Mouse (Mus musculus): ENCODE measurements around the gene AL607142.1. TPM values are rescaled to one million over a fixed set of nuclear protein-coding genes. Genes with fewer than 3 reads are reported as not detected.

AL607142.1 gene
- polyA plus RNA-seq, 1 experiment from 2014 or later, result not detected

DNA sequence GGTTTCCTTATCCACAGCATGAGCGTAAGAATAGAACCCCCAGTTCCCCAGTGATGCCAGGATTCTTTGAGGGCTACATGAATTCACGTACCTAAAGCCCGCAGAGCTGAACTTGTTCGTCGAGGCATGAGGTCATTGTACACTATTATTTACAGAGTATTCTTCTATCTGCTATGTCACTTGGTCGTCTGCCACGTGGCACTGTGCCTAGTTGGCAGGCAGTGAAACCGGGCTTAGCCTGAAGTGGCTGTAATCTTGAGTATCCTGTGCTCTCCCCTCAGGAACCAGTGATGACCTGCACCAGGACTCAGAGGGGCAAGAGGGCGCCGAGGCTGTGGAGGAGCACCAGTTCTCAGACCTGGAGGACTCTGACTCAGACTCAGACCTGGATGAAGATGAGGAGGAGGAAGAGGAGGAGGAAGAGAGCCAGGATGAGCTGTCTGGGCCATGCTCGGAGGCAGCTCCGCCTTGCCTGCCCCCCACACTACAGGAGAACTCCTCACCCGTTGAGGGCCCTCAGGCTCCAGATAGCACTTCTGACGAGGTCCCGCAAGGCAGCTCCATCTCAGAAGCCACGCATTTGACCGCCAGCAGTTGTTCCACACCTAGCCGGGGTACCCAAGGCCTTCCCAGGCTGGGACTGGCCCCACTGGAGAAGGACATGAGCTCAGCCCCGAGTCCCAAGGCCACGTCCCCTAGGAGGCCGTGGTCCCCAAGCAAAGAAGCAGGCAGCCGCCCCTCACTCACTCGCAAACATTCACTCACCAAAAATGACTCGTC is 66.8 kb downstream of the AL607142.1 start:
- Histone ChIP-seq H3K36me3 (ENCODE audit: control insufficient read depth, insufficient read depth, low read length) (no peaks in the 10 kb centered on the region), H3K27me3 (replicated peaks; ENCODE audit: control insufficient read depth, insufficient read depth, low read length) (no peaks in the 10 kb centered on the region), H3K27ac (ENCODE audit: low read length) (no peak overlapping the region), H3K4me1 (ENCODE audit: control insufficient read depth, insufficient read depth, low read length) (no peaks in the 10 kb centered on the region), H3K4me2 (ENCODE audit: low read depth, low read length) (no peak overlapping the region), H3K9ac (ENCODE audit: low read depth, low read length) (no peak overlapping the region), H3K4me3 (ENCODE audit: low read length) (no peak overlapping the region), H3K9me3 (ENCODE audit: control insufficient read depth, low read length) (no peaks in the 10 kb centered on the region)
- no peak for ATAC-seq
- 74% methylated on average over 24 of the region's 24 CpGs for WGBS

DNA sequence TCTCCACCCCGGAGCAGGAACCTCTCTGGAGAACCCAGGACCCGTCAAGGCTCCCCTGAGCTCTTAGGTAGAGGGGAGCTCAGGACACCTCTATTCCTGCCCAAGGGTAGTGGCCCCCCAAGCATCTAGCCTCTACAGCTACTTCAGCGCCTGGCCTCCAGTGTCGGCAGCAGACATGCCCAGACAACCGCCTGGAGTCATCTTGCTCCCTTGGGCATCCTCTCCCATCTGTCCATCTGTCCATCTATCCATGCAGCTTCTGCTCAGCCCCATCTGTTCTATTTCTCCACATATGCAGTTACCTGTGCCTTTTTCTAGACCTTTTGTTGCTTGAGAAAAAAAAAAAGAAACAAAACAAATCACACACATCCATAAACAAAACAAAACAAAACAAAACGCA is 69.4 kb downstream of the AL607142.1 start:
- no peaks in the 10 kb centered on the region for H3K4me1 ChIP-seq (ENCODE audit: control insufficient read depth, insufficient read depth, low read length)
- no peak overlapping the region for H3K27ac ChIP-seq (ENCODE audit: low read length)
- no peak overlapping the region for H3K4me3 ChIP-seq (ENCODE audit: low read length)
- H3K9ac ChIP-seq (ENCODE audit: low read depth, low read length), result no peak overlapping the region
- no peaks in the 10 kb centered on the region for H3K36me3 ChIP-seq (ENCODE audit: control insufficient read depth, insufficient read depth, low read length)
- no peaks in the 10 kb centered on the region for H3K9me3 ChIP-seq (ENCODE audit: control insufficient read depth, low read length)
- H3K4me2 ChIP-seq (ENCODE audit: low read depth, low read length), result no peak overlapping the region
- ATAC-seq, result no peak
- 85% methylated on average over 6 of the region's 6 CpGs for WGBS
- 0 out of 2 replicates have a peak, but pooled peaks cover 3% of the 10 kb centered on the region for H3K27me3 ChIP-seq (replicated peaks; ENCODE audit: control insufficient read depth, insufficient read depth, low read length)

- Histone ChIP-seq H3K4me3 (ENCODE audit: low read length) (no peak overlapping the region), H3K36me3 (ENCODE audit: control insufficient read depth, insufficient read depth, low read length) (no peaks in the 10 kb centered on the region), H3K27ac (ENCODE audit: low read length) (no peak overlapping the region), H3K4me2 (ENCODE audit: low read depth, low read length) (no peak overlapping the region), H3K4me1 (ENCODE audit: control insufficient read depth, insufficient read depth, low read length) (peaks cover 3% of the 10 kb centered on the region; the same call in 1 of the 2 replicates), H3K9ac (ENCODE audit: low read depth, low read length) (no peak overlapping the region), H3K27me3 (replicated peaks; ENCODE audit: control insufficient read depth, insufficient read depth, low read length) (0 out of 2 replicates have a peak, but pooled peaks cover 3% of the 10 kb centered on the region), H3K9me3 (ENCODE audit: control insufficient read depth, low read length) (no peaks in the 10 kb centered on the region)
- no peak for ATAC-seq
- 67% methylated on average over 1 of the region's 1 CpGs for WGBS
These were observed 77.0 kb downstream of the AL607142.1 start for GRCm38 (mm10) chr4:120141810-120142209.

GRCm38 (mm10) chr4:120142905-120143304 is 78.1 kb downstream of the AL607142.1 start:
- 82% methylated on average over 9 of the region's 9 CpGs for WGBS
- Histone ChIP-seq H3K36me3 (ENCODE audit: control insufficient read depth, insufficient read depth, low read length) (no peaks in the 10 kb centered on the region), H3K4me2 (ENCODE audit: low read depth, low read length) (no peak overlapping the region), H3K9me3 (ENCODE audit: control insufficient read depth, low read length) (no peaks in the 10 kb centered on the region), H3K27me3 (replicated peaks; ENCODE audit: control insufficient read depth, insufficient read depth, low read length) (0 out of 2 replicates have a peak, but pooled peaks cover 3% of the 10 kb centered on the region), H3K4me3 (ENCODE audit: low read length) (no peak overlapping the region), H3K27ac (ENCODE audit: low read length) (no peak overlapping the region), H3K4me1 (ENCODE audit: control insufficient read depth, insufficient read depth, low read length) (peaks cover 3% of the 10 kb centered on the region; the same call in 1 of the 2 replicates), H3K9ac (ENCODE audit: low read depth, low read length) (no peak overlapping the region)
- no peak for ATAC-seq

Other genes with a start within 250 kb of the AL607142.1 start
- 5.3 and 5.8 TPM in 2 replicates for gene Edn2, start 96.2 kb downstream of the AL607142.1 start, polyA plus RNA-seq (2015; fragmentation: Nextera tagmentation; extraction: Ambion mirVana)
- gene Foxo6, start 222.4 kb downstream of the AL607142.1 start, polyA plus RNA-seq (2015; fragmentation: Nextera tagmentation; extraction: Ambion mirVana), result 0.11 and 0.12 TPM in 2 replicates

Data from intestine, embryonic 16.5 days (tissue).